Mouse (Mus musculus): ENCODE measurements around the gene St6galnac5.

Gene St6galnac5

GRCm38 (mm10) chr3:152912216-152913101, 69.6 kb downstream of the St6galnac5 start:
- DNase-seq, result no peak

DNA sequence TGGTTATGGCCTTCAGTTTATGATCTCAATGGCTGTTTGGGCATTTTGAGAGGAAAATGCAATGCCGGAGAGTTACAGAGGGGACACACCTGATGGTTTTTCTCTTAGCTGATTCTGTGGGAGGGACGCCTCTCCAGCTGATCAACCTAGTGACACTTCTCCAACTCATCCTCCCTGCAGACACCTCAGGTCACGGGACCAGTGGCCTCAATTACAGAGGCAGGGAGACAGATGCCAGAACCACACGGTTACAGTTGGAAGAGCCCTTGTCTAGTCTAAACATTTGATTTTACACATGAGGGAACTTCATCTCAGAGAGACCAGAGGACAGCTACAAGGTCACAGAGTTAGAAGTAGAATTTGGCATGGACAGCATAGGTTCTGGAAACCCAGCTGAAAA, 70.5 kb downstream of the St6galnac5 start:
- no peak for DNase-seq

- no peak for DNase-seq
Observed at GRCm38 (mm10) chr3:152907683-152908082, 74.4 kb downstream of the St6galnac5 start.

GRCm38 (mm10) chr3:152907087-152907486, 75.0 kb downstream of the St6galnac5 start:
- no peak for DNase-seq

GRCm38 (mm10) chr3:152905800-152906199, 76.2 kb downstream of the St6galnac5 start:
- no peak for DNase-seq

GRCm38 (mm10) chr3:152905026-152905425, 77.0 kb downstream of the St6galnac5 start:
- no peak for DNase-seq

DNA sequence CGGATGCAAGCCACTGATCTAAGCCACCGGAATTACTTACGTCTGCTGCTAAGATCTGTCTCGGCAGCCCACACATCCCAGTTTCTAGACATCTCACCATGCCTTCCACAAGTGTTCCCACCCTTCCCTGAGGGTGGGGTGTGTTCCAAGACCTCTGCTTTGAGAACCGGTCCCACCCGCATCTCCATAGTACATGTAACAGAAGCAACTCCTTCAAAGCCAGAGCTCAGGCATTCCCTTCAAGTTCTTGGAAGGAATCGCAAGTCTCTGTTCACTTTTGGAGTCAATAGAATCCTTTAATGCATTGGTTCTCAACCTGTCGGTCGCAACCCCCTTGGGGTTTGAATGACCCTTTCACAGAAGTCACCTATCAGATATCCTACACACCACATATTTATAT, 83.1 kb downstream of the St6galnac5 start:
- DNase-seq, result no peak

DNA sequence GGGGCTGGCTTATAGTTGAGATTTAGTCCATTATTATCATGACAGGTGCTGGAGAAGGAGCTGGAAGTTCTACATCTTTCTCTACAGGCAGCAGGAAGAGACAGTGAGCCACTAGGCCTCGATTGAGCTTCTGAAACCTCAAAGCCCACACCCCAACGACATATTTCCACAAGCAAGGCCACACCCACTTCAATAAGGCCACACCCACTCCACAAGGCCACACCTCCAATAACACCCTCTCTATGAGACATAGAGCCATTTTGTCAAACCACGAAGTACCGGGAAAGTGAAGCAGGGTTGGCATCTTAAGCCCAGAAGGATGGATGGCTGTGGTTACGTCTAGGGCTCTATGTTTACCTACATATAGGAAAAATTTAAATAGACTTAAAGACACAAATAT, 84.8 kb downstream of the St6galnac5 start:
- no peak for DNase-seq

- no peak for DNase-seq
Observed at GRCm38 (mm10) chr3:152896111-152896510, 85.9 kb downstream of the St6galnac5 start.

- no peak for DNase-seq
Observed at GRCm38 (mm10) chr3:152894935-152895334, 87.1 kb downstream of the St6galnac5 start.

DNA sequence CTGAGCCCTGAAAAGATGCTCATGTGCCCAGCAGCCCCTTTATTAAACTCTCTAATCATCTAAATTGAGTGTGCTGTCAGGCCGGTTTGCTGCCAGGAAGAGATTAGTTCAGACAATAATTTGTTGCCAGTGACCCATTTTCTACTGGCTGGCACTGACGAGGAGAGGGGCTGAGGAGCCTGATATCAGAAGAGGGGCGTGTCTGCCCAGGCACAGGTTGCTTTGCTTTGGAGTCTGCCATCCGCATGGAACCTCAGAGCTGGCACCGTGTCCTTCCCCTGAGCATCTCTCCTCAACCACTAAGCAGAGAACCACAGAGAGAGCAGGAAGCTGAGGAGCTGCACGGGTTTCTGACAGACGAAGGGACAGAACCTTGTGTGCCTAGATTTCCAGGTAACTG, 93.9 kb downstream of the St6galnac5 start:
- DNase-seq, result no peak

DNA sequence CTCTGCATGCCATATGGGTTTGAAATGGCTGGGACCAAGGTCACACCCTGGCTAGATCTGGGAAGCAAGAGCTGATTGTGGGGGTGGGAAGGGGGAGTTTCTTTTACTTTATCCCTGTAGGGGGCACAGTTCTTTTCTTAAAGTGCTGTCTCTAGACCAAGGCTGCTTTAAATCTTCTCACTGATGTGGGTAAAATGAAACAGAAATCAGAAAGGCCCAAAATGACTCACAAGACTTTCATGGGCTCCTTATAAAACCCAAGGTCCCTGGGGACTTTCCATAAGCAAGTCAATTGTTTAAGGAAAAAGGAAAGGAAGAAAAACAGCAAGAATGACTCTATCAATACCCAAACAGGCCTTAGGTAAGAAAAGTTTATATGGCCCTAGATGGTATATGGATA, 95.3 kb downstream of the St6galnac5 start:
- DNase-seq, result no peak

DNA sequence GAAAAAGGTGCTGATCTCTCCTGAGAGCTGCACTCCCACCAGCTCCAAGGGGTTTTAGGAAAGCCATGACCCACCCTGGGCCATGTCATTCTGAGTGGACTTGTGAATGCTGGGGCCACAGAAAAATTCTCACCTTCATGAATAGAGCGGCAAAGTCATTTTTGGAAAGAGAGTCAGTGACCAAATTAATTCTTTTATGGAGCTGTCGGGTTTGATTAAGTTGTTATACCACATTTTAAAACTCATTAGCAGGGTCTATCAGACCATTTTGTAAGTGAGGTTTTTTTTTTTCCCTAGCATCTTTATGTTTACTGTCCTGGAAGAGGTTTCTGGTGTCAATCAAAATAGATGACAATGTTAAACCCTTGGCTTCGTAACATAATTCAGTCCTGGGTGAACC, 98.5 kb downstream of the St6galnac5 start:
- DNase-seq, result no peak

DNA sequence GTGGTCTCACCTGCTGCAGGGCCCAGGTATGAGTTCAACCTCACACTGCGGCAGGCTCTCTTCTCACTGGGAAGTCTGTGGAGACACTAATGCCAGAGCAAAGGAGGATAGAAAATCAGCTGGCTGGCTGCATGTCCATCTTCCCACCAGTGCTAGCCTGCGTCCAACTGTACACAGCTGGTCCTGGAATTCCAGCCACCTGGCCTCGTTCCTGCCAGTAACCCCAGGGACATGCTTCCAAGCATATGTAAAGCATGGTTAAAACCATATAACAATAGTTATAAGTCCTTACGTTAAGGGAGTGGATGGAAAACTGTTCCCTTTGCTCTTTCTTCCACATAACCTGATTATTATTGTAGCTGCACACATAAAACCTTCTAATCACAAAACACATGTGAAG, 100.3 kb downstream of the St6galnac5 start:
- no peak for DNase-seq

GRCm38 (mm10) chr3:152880121-152880835, 101.8 kb downstream of the St6galnac5 start:
- DNase-seq, result no peak

DNA sequence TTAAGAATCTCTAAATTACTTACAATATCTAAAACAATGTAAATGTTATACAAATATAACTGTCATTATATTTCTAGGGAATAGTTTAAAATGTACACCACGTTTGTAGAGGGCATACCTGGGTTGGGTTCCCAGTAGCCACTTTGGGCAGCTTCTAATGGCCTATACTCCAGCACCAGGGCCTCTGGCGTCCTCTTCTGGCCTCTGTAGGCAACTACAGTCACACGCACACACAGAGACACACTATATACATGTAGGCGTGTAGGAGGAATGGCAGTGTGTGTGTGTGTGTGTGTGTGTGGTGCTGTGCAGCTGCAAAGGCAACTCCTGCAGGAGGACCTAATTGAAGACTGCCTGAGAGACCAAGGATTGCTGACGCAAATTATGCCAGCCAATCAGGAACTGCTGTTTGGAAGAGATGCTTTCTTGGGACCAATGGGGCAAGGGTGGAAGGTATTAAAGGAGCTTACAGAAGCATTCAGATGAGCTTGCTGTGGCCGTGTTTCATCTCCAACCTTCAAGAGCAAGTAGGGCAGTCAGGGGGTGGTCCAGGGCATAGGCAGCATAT, 106.2 kb downstream of the St6galnac5 start:
- no peak for DNase-seq

GRCm38 (mm10) chr3:152874431-152875355, 107.4 kb downstream of the St6galnac5 start:
- DNase-seq, result no peak

GRCm38 (mm10) chr3:152872596-152872995, 109.5 kb downstream of the St6galnac5 start:
- no peak for DNase-seq

DNA sequence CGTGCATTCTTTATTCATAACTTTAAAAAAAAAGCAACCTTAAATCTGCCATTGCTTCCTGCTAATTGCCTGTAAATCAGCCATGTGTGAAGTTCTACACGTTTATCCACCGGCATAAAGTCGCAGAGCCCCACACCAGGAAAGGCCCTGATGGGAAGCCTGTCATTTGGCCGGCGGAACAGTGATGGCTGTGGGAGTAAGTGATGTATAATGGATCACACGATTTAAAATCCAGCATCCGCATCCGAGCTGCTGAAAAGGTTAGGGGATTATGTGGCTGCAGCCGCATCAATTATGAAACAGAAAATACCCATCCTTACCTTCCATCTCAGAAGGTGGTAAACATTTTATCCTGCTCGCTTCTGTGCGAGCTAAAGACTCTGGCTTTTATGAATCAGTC, 110.0 kb downstream of the St6galnac5 start:
- DNase-seq, result no peak

GRCm38 (mm10) chr3:152867654-152868525, 114.2 kb downstream of the St6galnac5 start:
- no peak for DNase-seq
